Mouse (Mus musculus): ENCODE results near the gene Serpinb9g. TPM values are rescaled to one million over a fixed set of nuclear protein-coding genes. Genes with fewer than 3 reads are reported as not detected.
"Not testable (repeated sequence)": the region's sequence is repeated elsewhere in the genome, so short reads cannot be mapped to it uniquely, and the experiment has no call there.

Serpinb9g gene
- not detected for polyA plus RNA-seq (2017; shearing (Covaris generic))

DNA sequence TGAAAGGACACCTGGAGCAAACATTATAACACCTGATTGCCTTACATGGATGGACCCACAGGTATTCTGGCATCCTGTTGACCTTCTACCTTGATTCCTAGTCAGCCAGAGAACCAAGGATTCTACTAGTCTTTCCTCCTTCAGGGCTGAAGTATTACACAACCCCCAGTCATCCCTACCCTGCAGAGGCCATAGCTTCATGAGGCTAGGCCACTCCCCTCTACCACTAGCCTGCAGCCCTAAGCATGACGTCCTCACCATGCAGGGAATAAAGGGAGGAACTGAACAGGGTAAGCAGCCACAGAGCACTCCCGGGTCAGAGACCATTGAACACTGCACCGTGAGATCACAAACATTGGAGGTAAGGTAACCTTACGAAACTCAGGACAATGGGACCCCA is at the start of gene Serpinb9g:
Gene Serpinb9g, plus strand, starts transcription at position 301 of the 400 bp plus-strand sequence.
- not testable (repeated sequence) for ATAC-seq

DNA sequence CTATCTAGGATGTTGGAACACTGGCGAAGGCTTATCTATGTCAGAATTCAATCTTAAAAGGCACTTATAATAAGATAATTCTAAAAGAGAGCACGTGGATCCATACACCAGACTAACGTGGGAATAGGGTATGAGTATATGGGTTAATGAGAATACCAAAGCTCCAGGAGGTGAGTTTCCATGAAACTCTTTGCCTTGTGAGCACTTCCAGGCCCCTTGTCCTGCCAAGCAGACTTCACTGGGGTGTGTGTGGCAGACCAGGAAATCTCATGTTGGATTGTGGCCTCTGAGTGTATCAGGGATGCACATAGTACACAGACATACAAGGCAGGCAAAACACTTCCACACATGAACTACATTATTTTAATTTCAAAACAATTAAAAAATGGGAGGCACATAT is 718 bp upstream of the Serpinb9g start:
- ATAC-seq = not testable (repeated sequence)

DNA sequence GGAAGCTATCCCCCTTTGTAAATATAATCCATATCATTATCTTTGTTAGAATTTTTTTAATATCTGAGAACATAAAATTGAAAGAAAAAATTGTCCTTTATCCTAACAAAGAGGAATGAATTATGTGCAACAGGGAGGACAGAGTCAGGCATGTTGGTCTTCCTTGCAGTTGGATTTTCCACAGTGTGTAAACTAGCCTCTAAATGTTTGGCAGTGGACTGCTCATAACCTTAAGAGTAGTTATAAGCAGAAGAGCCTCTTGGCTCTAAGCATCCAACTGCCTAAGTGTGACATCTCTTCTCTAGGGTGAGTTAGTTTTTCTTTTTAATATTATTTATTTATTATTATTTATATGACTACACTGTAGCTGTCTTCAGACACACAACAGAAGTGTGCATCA is 40.0 kb downstream of the Serpinb9g start:
- no peak for ATAC-seq

DNA sequence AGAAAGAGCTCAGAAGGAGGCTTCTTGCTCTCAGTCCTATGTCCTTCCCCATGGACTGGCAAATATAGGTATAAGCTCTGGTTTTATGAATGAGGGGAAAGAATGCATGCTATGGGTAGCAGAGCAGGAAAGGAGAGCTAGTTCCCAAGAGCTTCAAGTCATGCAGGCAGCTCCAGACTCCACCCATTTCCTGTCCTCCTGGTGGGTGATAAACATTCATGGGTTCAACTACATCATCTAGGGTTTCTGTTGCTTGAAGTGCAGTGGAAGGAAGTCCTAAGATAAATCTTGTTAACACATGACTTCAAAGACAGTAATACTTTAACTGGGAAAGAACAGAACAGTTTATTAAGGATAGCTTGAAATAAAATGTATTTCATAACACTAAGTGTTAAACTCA is 48.2 kb downstream of the Serpinb9g start:
- ATAC-seq = no peak

Other genes with a start within 250 kb of the Serpinb9g start
- not detected for gene Serpinb9e, start 235.2 kb upstream of the Serpinb9g start, polyA plus RNA-seq (2017; shearing (Covaris generic))
- under 1 TPM; 0.33 to 0.34 TPM for gene Serpinb9f, start 160.7 kb upstream of the Serpinb9g start, polyA plus RNA-seq (2017; shearing (Covaris generic))
- gene Gm11397, start 89.0 kb upstream of the Serpinb9g start, polyA plus RNA-seq (2017; shearing (Covaris generic)) = not detected
- not detected for gene Serpinb6d, start 176.6 kb downstream of the Serpinb9g start, polyA plus RNA-seq (2017; shearing (Covaris generic))

All from activated CD4-positive, CD25-positive, alpha-beta regulatory T cell, adult 4 months (primary cell).